20 mouse cellular contexts compared by ENCODE assay signal in the genomic region with DNA sequence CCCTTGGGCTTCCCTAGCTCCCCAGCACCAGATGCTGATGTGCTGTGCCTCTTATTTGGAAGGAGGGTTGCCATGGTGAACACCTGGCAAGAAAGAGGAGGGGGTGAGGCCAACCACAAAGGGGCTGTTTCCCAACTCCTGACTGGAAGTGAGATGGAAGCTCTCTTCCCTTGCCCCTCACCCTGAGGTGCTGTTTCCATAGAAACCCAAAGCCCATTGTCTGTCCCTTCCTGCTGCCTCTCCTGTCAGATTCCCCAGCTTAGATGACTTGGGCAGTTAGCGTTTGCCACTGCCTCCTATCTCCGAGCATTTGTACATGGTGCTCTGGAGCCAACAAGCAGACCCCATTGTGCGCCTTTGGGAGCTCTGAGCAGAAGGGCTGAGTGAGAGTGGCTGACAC. TPM values are rescaled to one million over a fixed set of nuclear protein-coding genes. Genes with fewer than 3 reads are reported as not detected.
DNase-seq lines count a peak whose midpoint lies in the region; ATAC-seq and TF ChIP-seq lines count a peak whose summit lies in the region.
"Had no signal": no experiment of that assay in that cellular context is flagged by ENCODE, and none has a peak within 500 bp of the region (broad histone marks: within the 10 kb centered on the region; RNA-seq: fewer than 3 reads in every experiment).

No protein-coding gene starts in this region.

- no peak for DNase-seq in forebrain, embryonic 14.5 days (ENCODE audit: low spot score)
- DNase-seq in midbrain, embryonic 10.5 days (ENCODE audit: low spot score), result no peak
- DNase-seq in midbrain, postnatal 0 days (ENCODE audit: low spot score), result no peak
- DNase-seq in liver, result no peak
- no peak for DNase-seq in adrenal gland, adult 2 months
- DNase-seq: adrenal gland, postnatal 36 days; cerebellum, adult 18-20 months; gastrocnemius, postnatal 14 days; heart, adult 18-20 months; heart, postnatal 4 days; lung, adult 2 months; lung, postnatal 36 days; thymus, postnatal 14 days had no signal

- no peak overlapping the region for H3K4me3 ChIP-seq in forebrain, embryonic 13.5 days
- no peak overlapping the region for H3K4me3 ChIP-seq in forebrain, embryonic 14.5 days (ENCODE audit: low read depth, low read length)
- H3K4me3 ChIP-seq in midbrain, embryonic 12.5 days, result no peak overlapping the region
- H3K4me3 ChIP-seq in midbrain, embryonic 10.5 days, result no peak overlapping the region
- no peak overlapping the region for H3K4me3 ChIP-seq in hindbrain, embryonic 16.5 days (ENCODE audit: low read length)
- H3K4me3 ChIP-seq in midbrain, postnatal 0 days (ENCODE audit: low read depth, low read length), result no peak overlapping the region
- H3K4me3 ChIP-seq: heart, embryonic 15.5 days; liver, embryonic 12.5 days had no signal

- H3K27me3 ChIP-seq in forebrain, embryonic 13.5 days, result 0 out of 2 replicates have a peak, but pooled peaks cover 4% of the 10 kb centered on the region
- no peaks in the 10 kb centered on the region for H3K27me3 ChIP-seq in forebrain, embryonic 14.5 days (replicated peaks; ENCODE audit: control insufficient read depth, insufficient read depth, low read length)
- H3K27me3 ChIP-seq in midbrain, embryonic 12.5 days, result peaks cover 4% of the 10 kb centered on the region; the same call in 1 of the 2 replicates
- peaks cover 12% of the 10 kb centered on the region; the same call in 1 of the 2 replicates for H3K27me3 ChIP-seq in midbrain, embryonic 10.5 days (ENCODE audit: low read depth, poor library complexity, severe bottlenecking)
- no peaks in the 10 kb centered on the region for H3K27me3 ChIP-seq in hindbrain, embryonic 16.5 days (replicated peaks; ENCODE audit: control insufficient read depth, insufficient read depth, low read length)
- no peaks in the 10 kb centered on the region for H3K27me3 ChIP-seq in midbrain, postnatal 0 days (ENCODE audit: insufficient read depth, low read length)

- no peaks in the 10 kb centered on the region for H3K36me3 ChIP-seq in forebrain, embryonic 13.5 days (ENCODE audit: poor library complexity, severe bottlenecking)
- H3K36me3 ChIP-seq in forebrain, embryonic 14.5 days (ENCODE audit: control insufficient read depth, insufficient read depth, low read length), result no peaks in the 10 kb centered on the region
- H3K36me3 ChIP-seq in midbrain, embryonic 12.5 days, result no peaks in the 10 kb centered on the region
- H3K36me3 ChIP-seq in midbrain, embryonic 10.5 days, result no peaks in the 10 kb centered on the region
- no peaks in the 10 kb centered on the region for H3K36me3 ChIP-seq in hindbrain, embryonic 16.5 days (ENCODE audit: control insufficient read depth, insufficient read depth, low read length)
- H3K36me3 ChIP-seq in midbrain, postnatal 0 days (ENCODE audit: insufficient read depth, low read length), result no peaks in the 10 kb centered on the region
- H3K36me3 ChIP-seq: G1E; heart, embryonic 15.5 days; liver, embryonic 12.5 days had no signal

- ATAC-seq in forebrain, embryonic 13.5 days, result no peak
- no peak for ATAC-seq in forebrain, embryonic 14.5 days
- no peak for ATAC-seq in midbrain, embryonic 12.5 days (ENCODE audit: low FRiP score, low read depth)
- no peak; the same call in 1 of the 2 replicates for ATAC-seq in hindbrain, embryonic 16.5 days
- ATAC-seq in midbrain, postnatal 0 days (ENCODE audit: low FRiP score), result no peak; the same call in 1 of the 2 replicates
- ATAC-seq: intestine, embryonic 16.5 days; liver, embryonic 12.5 days had no signal

- 0 out of 2 replicates have a peak overlapping the region, but pooled peaks have one; percentile 10 for H3K27ac ChIP-seq in forebrain, embryonic 13.5 days
- no peak overlapping the region for H3K27ac ChIP-seq in forebrain, embryonic 14.5 days (ENCODE audit: low read depth, low read length)
- H3K27ac ChIP-seq in midbrain, embryonic 12.5 days (replicated peaks), result peak overlapping the region; percentile 20
- no peak overlapping the region; the same call in 1 of the 2 replicates for H3K27ac ChIP-seq in midbrain, embryonic 10.5 days (replicated peaks)
- H3K27ac ChIP-seq in hindbrain, embryonic 16.5 days (ENCODE audit: low read depth, low read length), result no peak overlapping the region
- peak overlapping the region; percentile 38 for H3K27ac ChIP-seq in midbrain, postnatal 0 days (ENCODE audit: low read depth, low read length)
- H3K27ac ChIP-seq: heart, embryonic 15.5 days; liver, embryonic 12.5 days had no signal

- WGBS in forebrain, embryonic 13.5 days, result 22% methylated on average over 3 of the region's 3 CpGs
- WGBS in forebrain, embryonic 14.5 days, result 24% methylated on average over 3 of the region's 3 CpGs
- 20% methylated on average over 3 of the region's 3 CpGs for WGBS in midbrain, embryonic 12.5 days
- 27% methylated on average over 3 of the region's 3 CpGs for WGBS in midbrain, embryonic 10.5 days
- WGBS in hindbrain, embryonic 16.5 days, result 23% methylated on average over 3 of the region's 3 CpGs
- 24% methylated on average over 3 of the region's 3 CpGs for WGBS in midbrain, postnatal 0 days

- no peak overlapping the region for H3K4me2 ChIP-seq in forebrain, embryonic 13.5 days
- H3K4me2 ChIP-seq in forebrain, embryonic 14.5 days (ENCODE audit: low read length), result no peak overlapping the region
- no peak overlapping the region for H3K4me2 ChIP-seq in midbrain, embryonic 12.5 days (replicated peaks)
- H3K4me2 ChIP-seq in hindbrain, embryonic 16.5 days (ENCODE audit: low read length), result no peak overlapping the region
- no peak overlapping the region for H3K4me2 ChIP-seq in midbrain, postnatal 0 days (ENCODE audit: low read depth, low read length, poor library complexity, severe bottlenecking)

- peak overlapping the region; percentile 30; the same call in 1 of the 2 replicates for H3K9ac ChIP-seq in forebrain, embryonic 13.5 days
- H3K9ac ChIP-seq in forebrain, embryonic 14.5 days (ENCODE audit: low read length), result no peak overlapping the region
- no peak overlapping the region for H3K9ac ChIP-seq in midbrain, embryonic 12.5 days (replicated peaks)
- 0 out of 2 replicates have a peak overlapping the region, but pooled peaks have one; percentile 10 for H3K9ac ChIP-seq in hindbrain, embryonic 16.5 days (ENCODE audit: low read depth, low read length)
- no peak overlapping the region for H3K9ac ChIP-seq in midbrain, postnatal 0 days (replicated peaks; ENCODE audit: low read length, poor library complexity, severe bottlenecking)
- H3K9ac ChIP-seq: heart, embryonic 15.5 days; liver, embryonic 12.5 days had no signal

- no peak; the same call in 1 of the 2 replicates for TF ChIP-seq CTCF in midbrain, postnatal 0 days (IDR thresholded peaks at IDR 0.05)

- no peaks in the 10 kb centered on the region for H3K9me3 ChIP-seq in forebrain, embryonic 13.5 days (replicated peaks)
- no peaks in the 10 kb centered on the region for H3K9me3 ChIP-seq in forebrain, embryonic 14.5 days (replicated peaks; ENCODE audit: control insufficient read depth, low read length)
- no peaks in the 10 kb centered on the region for H3K9me3 ChIP-seq in midbrain, embryonic 12.5 days
- H3K9me3 ChIP-seq in midbrain, embryonic 10.5 days (replicated peaks), result no peaks in the 10 kb centered on the region
- H3K9me3 ChIP-seq in hindbrain, embryonic 16.5 days (ENCODE audit: control insufficient read depth, low read length), result no peaks in the 10 kb centered on the region
- no peaks in the 10 kb centered on the region for H3K9me3 ChIP-seq in midbrain, postnatal 0 days (ENCODE audit: low read length)
- H3K9me3 ChIP-seq: heart, embryonic 15.5 days; liver, embryonic 12.5 days had no signal

- H3K4me1 ChIP-seq in forebrain, embryonic 13.5 days, result peaks cover 14% of the 10 kb centered on the region
- no peaks in the 10 kb centered on the region for H3K4me1 ChIP-seq in forebrain, embryonic 14.5 days (ENCODE audit: control insufficient read depth, insufficient read depth, low read length)
- peaks cover 15% of the 10 kb centered on the region for H3K4me1 ChIP-seq in midbrain, embryonic 12.5 days
- H3K4me1 ChIP-seq in midbrain, embryonic 10.5 days, result peaks cover 26% of the 10 kb centered on the region
- peaks cover 15% of the 10 kb centered on the region for H3K4me1 ChIP-seq in hindbrain, embryonic 16.5 days (ENCODE audit: control insufficient read depth, insufficient read depth, low read depth, low read length)
- peaks cover 19% of the 10 kb centered on the region for H3K4me1 ChIP-seq in midbrain, postnatal 0 days (ENCODE audit: insufficient read depth, low read length)

RNA-seq across cellular contexts. Expression of a gene that starts 17.6 kb away (rescaled TPM):
- polyA plus RNA-seq in forebrain, embryonic 13.5 days (2015; fragmentation: Nextera tagmentation; extraction: Ambion mirVana), result 37.2 and 41.0 TPM in 2 replicates
- 10.0 and 15.0 TPM in 2 replicates for polyA plus RNA-seq in forebrain, embryonic 14.5 days (2014; fragmentation: Nextera tagmentation; extraction: Ambion mirVana)
- 58.9 and 66.6 TPM in 2 replicates for polyA plus RNA-seq in midbrain, embryonic 12.5 days (2016; fragmentation: Nextera tagmentation; extraction: Ambion mirVana)
- polyA plus RNA-seq in midbrain, embryonic 10.5 days (2016; fragmentation: Nextera tagmentation; extraction: Ambion mirVana), result 43.5 and 54.7 TPM in 2 replicates
- polyA plus RNA-seq in hindbrain, embryonic 16.5 days (2015; fragmentation: Nextera tagmentation; extraction: Ambion mirVana), result 26.8 and 32.9 TPM in 2 replicates
- 30.0 and 39.0 TPM in 2 replicates for total RNA-seq in midbrain, postnatal 0 days (2014; rRNA removed)
- 21.5 and 26.3 TPM in 2 replicates for polyA plus RNA-seq in midbrain, postnatal 0 days (2015; fragmentation: Nextera tagmentation; extraction: Ambion mirVana)
- 10 to 100 TPM; 43.0 to 52.0 TPM for total RNA-seq in adrenal gland, adult 2 months (2021)
- polyA plus RNA-seq in adrenal gland, adult 2 months (2012; rRNA removed), result 14.3 and 19.8 TPM in 2 replicates

RNA-seq across cellular contexts. Expression of a gene that starts 21.8 kb away (rescaled TPM):
- 0.09 TPM in 1 of 2 replicates, not detected in the other for polyA plus RNA-seq in forebrain, embryonic 13.5 days (2015; fragmentation: Nextera tagmentation; extraction: Ambion mirVana)
- not detected in 2 replicates for polyA plus RNA-seq in forebrain, embryonic 14.5 days (2014; fragmentation: Nextera tagmentation; extraction: Ambion mirVana)
- 0.33 and 0.60 TPM in 2 replicates for polyA plus RNA-seq in midbrain, embryonic 12.5 days (2016; fragmentation: Nextera tagmentation; extraction: Ambion mirVana)
- 0.26 and 0.64 TPM in 2 replicates for polyA plus RNA-seq in midbrain, embryonic 10.5 days (2016; fragmentation: Nextera tagmentation; extraction: Ambion mirVana)
- polyA plus RNA-seq in hindbrain, embryonic 16.5 days (2015; fragmentation: Nextera tagmentation; extraction: Ambion mirVana), result 0.16 and 0.39 TPM in 2 replicates
- total RNA-seq in midbrain, postnatal 0 days (2014; rRNA removed), result 0.93 and 2.3 TPM in 2 replicates
- polyA plus RNA-seq in midbrain, postnatal 0 days (2015; fragmentation: Nextera tagmentation; extraction: Ambion mirVana), result 0.48 and 0.65 TPM in 2 replicates
- under 1 TPM; 0.12 to 0.35 TPM for total RNA-seq in adrenal gland, adult 2 months (2021)
- polyA plus RNA-seq in adrenal gland, adult 2 months (2012; rRNA removed), result 0.06 and 0.08 TPM in 2 replicates
- polyA plus RNA-seq: G1E had no signal

Comparison
In these comparisons a context has a peak if more than half of its experiments do, and no peak if none do; other contexts are left out.
1. H3K27ac ChIP-seq: peak in forebrain, embryonic 13.5 days (single experiment), midbrain, embryonic 12.5 days (single experiment) and midbrain, postnatal 0 days (single experiment); none in forebrain, embryonic 14.5 days (single experiment), midbrain, embryonic 10.5 days (single experiment) and hindbrain, embryonic 16.5 days (single experiment).
2. H3K9ac ChIP-seq: peak in forebrain, embryonic 13.5 days (single experiment) and hindbrain, embryonic 16.5 days (single experiment); none in forebrain, embryonic 14.5 days (single experiment), midbrain, embryonic 12.5 days (single experiment) and midbrain, postnatal 0 days (single experiment).